Mouse (Mus musculus): ENCODE results near the gene Dzank1. TPM values are rescaled to one million over a fixed set of nuclear protein-coding genes. Genes with fewer than 3 reads are reported as not detected.

Gene Dzank1
- polyA plus RNA-seq, 1 experiment from 2014 or later: 0.61 TPM

DNA sequence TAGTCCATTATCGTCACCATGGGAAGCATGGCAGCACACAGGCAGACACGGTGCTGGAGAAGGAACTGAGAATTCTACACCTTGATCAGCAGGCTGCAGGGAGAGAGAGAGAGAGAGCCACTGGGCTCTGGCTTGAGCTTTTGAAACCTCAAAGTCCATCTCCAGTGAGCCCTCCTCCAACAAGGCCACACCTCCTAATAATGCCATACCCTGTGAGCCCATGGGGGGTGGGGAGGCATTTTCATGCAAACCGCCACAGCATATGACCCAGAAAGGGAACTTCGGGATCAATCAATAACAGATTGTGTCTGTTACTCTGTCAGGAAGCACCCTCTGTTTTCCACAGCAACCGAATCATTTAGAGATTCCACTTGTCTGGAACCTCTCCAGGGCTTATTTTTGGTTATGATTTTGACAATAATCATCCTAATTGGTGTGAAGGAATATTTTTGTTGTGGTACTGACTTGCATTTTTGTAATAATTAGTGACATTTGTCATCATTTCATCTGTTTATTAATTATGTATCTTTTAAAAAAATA, 95.9 kb downstream of the Dzank1 start:
- no peak for ATAC-seq (ENCODE audit: insufficient number of reproducible peaks, low FRiP score, low TSS enrichment, low read depth)
- no peaks in the 10 kb centered on the region for H3K9me3 ChIP-seq
- H3K9ac ChIP-seq: no peak overlapping the region
- H3K27ac ChIP-seq: no peak overlapping the region
- WGBS: 74% methylated on average over 5 of the region's 5 CpGs
- no peaks in the 10 kb centered on the region for H3K36me3 ChIP-seq
- H3K4me3 ChIP-seq: no peak overlapping the region
- no peaks in the 10 kb centered on the region for H3K4me1 ChIP-seq
- H3K27me3 ChIP-seq: no peaks in the 10 kb centered on the region
- no peak overlapping the region for H3K4me2 ChIP-seq

DNA sequence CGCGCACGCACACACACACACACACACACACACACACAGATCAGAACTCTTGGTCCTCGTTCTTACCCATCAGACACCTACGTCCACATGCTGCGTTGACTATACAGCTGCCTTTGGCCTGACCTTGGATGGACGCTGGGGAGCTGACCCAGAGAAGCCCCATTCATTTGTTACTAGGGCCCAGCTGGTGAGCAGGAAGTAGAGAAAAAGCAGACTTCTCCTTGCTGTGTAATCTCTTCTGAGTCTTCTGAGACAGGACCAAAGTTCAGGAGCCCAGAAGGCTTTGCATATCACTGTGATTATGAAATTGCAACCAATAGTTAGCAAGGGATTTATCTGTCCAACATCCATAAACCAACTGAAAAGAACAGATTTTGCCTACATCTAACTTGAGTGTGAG, 98.0 kb downstream of the Dzank1 start:
- H3K36me3 ChIP-seq: no peaks in the 10 kb centered on the region
- no peaks in the 10 kb centered on the region for H3K27me3 ChIP-seq
- H3K4me2 ChIP-seq: no peak overlapping the region
- no peaks in the 10 kb centered on the region for H3K9me3 ChIP-seq
- no peak overlapping the region for H3K27ac ChIP-seq
- H3K4me3 ChIP-seq: no peak overlapping the region
- no peaks in the 10 kb centered on the region for H3K4me1 ChIP-seq
- no peak for ATAC-seq (ENCODE audit: insufficient number of reproducible peaks, low FRiP score, low TSS enrichment, low read depth)
- WGBS: 79% methylated on average over 7 of the region's 7 CpGs
- no peak overlapping the region for H3K9ac ChIP-seq

DNA sequence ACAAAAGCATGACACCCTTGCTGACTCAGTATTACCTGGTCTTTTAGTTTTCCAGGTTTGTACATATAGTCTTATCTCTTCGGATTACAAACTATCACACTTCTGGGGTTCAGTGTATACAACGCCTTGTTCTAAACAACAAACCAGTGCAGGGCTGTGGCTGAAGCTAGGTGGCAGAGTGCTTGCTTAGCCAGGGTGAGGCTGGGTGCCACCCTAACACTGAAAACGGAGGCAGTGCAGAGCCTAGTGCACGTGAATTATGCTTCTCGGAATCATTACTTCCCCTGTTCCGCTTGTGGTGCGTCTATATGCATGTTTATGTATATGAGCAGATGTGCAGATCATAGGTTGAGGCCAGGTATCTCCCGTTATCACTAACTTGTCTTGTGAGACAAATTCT, 98.6 kb downstream of the Dzank1 start:
- WGBS: 81% methylated on average over 8 of the region's 8 CpGs
- H3K4me2 ChIP-seq: no peak overlapping the region
- H3K9me3 ChIP-seq: no peaks in the 10 kb centered on the region
- no peaks in the 10 kb centered on the region for H3K4me1 ChIP-seq
- no peak overlapping the region for H3K4me3 ChIP-seq
- H3K27ac ChIP-seq: no peak overlapping the region
- no peaks in the 10 kb centered on the region for H3K36me3 ChIP-seq
- no peak overlapping the region for H3K9ac ChIP-seq
- ATAC-seq (ENCODE audit: insufficient number of reproducible peaks, low FRiP score, low TSS enrichment, low read depth): no peak
- no peaks in the 10 kb centered on the region for H3K27me3 ChIP-seq

DNA sequence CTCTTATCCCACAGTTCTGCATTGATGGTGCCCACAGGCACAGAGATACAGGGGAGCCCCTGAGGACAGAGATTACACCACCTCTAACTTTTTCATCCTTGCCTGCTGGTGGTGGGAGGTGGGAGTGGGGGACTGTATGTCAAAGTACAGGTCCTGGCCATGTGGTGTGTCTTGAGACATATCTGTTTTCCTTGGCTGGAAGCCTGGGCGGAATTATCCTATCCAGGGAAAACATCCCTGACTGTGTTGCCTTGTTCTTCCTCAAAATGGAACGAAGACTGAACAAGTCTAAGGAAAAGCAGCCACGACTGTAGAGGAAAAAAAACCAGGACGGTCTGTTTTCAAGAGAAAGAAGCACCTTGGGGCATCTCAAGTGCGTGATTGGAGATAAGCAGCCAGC, 99.4 kb downstream of the Dzank1 start:
- H3K4me2 ChIP-seq: no peak overlapping the region
- no peaks in the 10 kb centered on the region for H3K9me3 ChIP-seq
- WGBS: 67% methylated on average over 5 of the region's 5 CpGs
- no peak overlapping the region for H3K4me3 ChIP-seq
- H3K9ac ChIP-seq: no peak overlapping the region
- no peaks in the 10 kb centered on the region for H3K36me3 ChIP-seq
- no peak overlapping the region for H3K27ac ChIP-seq
- H3K4me1 ChIP-seq: no peaks in the 10 kb centered on the region
- ATAC-seq (ENCODE audit: insufficient number of reproducible peaks, low FRiP score, low TSS enrichment, low read depth): no peak
- H3K27me3 ChIP-seq: no peaks in the 10 kb centered on the region

DNA sequence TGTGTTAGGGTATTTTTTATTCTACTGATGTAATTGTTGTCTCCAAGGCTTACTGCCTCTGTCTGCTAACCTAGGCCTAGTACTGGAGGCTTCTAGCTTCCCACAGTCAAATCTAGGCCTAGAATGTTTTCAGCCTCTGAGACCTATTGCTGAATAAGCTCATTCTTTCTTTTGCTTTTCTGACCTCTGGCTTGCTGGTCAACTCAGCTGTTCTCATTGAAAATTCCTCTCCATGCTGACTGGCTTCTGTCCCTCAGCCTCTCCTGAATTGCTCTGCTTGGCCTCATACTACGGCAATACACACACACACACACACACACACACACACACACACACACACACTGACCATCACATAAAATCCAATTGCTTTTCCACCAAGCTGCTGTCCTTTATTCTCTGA, 101.5 kb downstream of the Dzank1 start:
- no peak for ATAC-seq (ENCODE audit: insufficient number of reproducible peaks, low FRiP score, low TSS enrichment, low read depth)
- no peaks in the 10 kb centered on the region for H3K27me3 ChIP-seq
- H3K4me2 ChIP-seq: no peak overlapping the region
- no peak overlapping the region for H3K9ac ChIP-seq
- H3K36me3 ChIP-seq: no peaks in the 10 kb centered on the region
- H3K9me3 ChIP-seq: no peaks in the 10 kb centered on the region
- WGBS: 62% methylated on average over 1 of the region's 1 CpGs
- H3K4me3 ChIP-seq: no peak overlapping the region
- no peak overlapping the region for H3K27ac ChIP-seq
- H3K4me1 ChIP-seq: no peaks in the 10 kb centered on the region; the same call in 1 of the 2 replicates

DNA sequence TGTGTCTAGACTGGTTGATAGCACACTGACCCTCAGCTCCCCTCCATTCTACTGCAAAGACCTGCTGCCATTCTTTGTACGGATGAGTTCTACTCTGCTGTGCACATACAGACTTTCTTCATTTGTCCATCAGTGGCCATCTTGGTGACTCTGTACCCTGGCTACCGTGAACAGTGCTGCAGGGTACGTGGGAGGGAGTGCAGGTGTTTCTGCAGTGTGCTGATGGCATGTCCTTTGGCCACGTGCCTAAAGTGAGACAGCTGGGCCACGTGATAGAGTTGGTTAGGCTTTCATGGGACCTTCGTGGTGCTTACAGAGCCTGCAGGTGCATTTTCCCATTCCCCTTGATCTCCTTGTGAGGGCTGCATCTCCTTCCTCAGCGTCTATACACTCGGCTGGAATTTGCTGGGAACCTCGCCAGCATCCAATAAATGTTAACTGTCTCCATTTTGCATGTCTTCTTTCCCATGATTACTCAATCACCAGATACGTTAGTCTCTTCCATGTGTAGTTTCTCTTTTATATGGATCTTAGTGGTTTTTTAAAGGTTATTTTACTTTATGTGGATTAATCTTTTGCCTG, 105.0 kb downstream of the Dzank1 start:
- H3K27ac ChIP-seq: no peak overlapping the region
- H3K9ac ChIP-seq: no peak overlapping the region
- no peak overlapping the region for H3K4me3 ChIP-seq
- ATAC-seq (ENCODE audit: insufficient number of reproducible peaks, low FRiP score, low TSS enrichment, low read depth): no peak
- H3K27me3 ChIP-seq: no peaks in the 10 kb centered on the region
- 51% methylated on average over 10 of the region's 10 CpGs for WGBS
- no peaks in the 10 kb centered on the region for H3K36me3 ChIP-seq
- no peaks in the 10 kb centered on the region; the same call in 1 of the 2 replicates for H3K4me1 ChIP-seq
- no peak overlapping the region for H3K4me2 ChIP-seq
- no peaks in the 10 kb centered on the region for H3K9me3 ChIP-seq

Other genes with a start within 250 kb of the Dzank1 start
- gene Ovol2, start 195.3 kb downstream of the Dzank1 start, polyA plus RNA-seq (2015; fragmentation: Nextera tagmentation; extraction: Ambion mirVana): 1.6 and 2.3 TPM in 2 replicates
- gene Kat14, start 158.4 kb downstream of the Dzank1 start, polyA plus RNA-seq (2015; fragmentation: Nextera tagmentation; extraction: Ambion mirVana): 40.1 and 41.8 TPM in 2 replicates
- 2.3 and 3.4 TPM in 2 replicates for gene Pet117, start 158.4 kb downstream of the Dzank1 start, polyA plus RNA-seq (2015; fragmentation: Nextera tagmentation; extraction: Ambion mirVana)
- 21.9 and 22.3 TPM in 2 replicates for gene Polr3f, start 304 bp upstream of the Dzank1 start, polyA plus RNA-seq (2015; fragmentation: Nextera tagmentation; extraction: Ambion mirVana)
- gene Rbbp9, start 23.5 kb upstream of the Dzank1 start, polyA plus RNA-seq (2015; fragmentation: Nextera tagmentation; extraction: Ambion mirVana): 57.8 and 61.2 TPM in 2 replicates
- gene Sec23b, start 28.8 kb upstream of the Dzank1 start, polyA plus RNA-seq (2015; fragmentation: Nextera tagmentation; extraction: Ambion mirVana): 78.6 and 78.7 TPM in 2 replicates
- 23.8 and 38.9 TPM in 2 replicates for gene Smim26, start 66.6 kb upstream of the Dzank1 start, polyA plus RNA-seq (2015; fragmentation: Nextera tagmentation; extraction: Ambion mirVana)
- 39.3 and 40.5 TPM in 2 replicates for gene Dtd1, start 72.5 kb upstream of the Dzank1 start, polyA plus RNA-seq (2015; fragmentation: Nextera tagmentation; extraction: Ambion mirVana)